Mouse (Mus musculus) neural tube, embryonic 14.5 days (tissue): ENCODE measurements at regions not wholly inside any gene's neighbourhood (a gene's known extent, or its start where the extent isn't known, plus 50 kb on each side); places are given as distances from the start of the nearest gene placed in this dataset.

Experiments
- ATAC-seq: fragments of 200-750 bp; cut with Nextera tagmentation; 2 replicates; pipeline ENCODE4 v1.8.0; 2017; ENCODE audit warnings: low read depth, mild to moderate bottlenecking, moderate TSS enrichment, moderate library complexity
- H3K27ac ChIP-seq: fragments of 300-500 bp; sonication (generic); 2 replicates; pipeline ENCODE4 v1.5.1; 2014; ENCODE audit warnings: low read depth, mild to moderate bottlenecking, control low read depth, low read length, moderate library complexity, mixed read lengths
- H3K27me3 ChIP-seq: fragments of 300-500 bp; sonication (generic); 2 replicates; pipeline ENCODE4 v1.6.1; 2014; ENCODE audit warnings: low read length; ENCODE audit not compliant: control insufficient read depth, insufficient read depth
- H3K36me3 ChIP-seq: fragments of 300-500 bp; sonication (generic); 2 replicates; pipeline ENCODE4 v1.6.1; 2014; ENCODE audit warnings: low read length, mixed read lengths; ENCODE audit not compliant: control insufficient read depth, insufficient read depth
- H3K4me1 ChIP-seq: fragments of 300-500 bp; sonication (generic); 2 replicates; pipeline ENCODE4 v1.6.1; 2014; ENCODE audit warnings: low read length; ENCODE audit not compliant: control insufficient read depth, insufficient read depth
- H3K4me2 ChIP-seq: fragments of 300-500 bp; sonication (generic); 2 replicates; pipeline ENCODE4 v1.6.1; 2014; ENCODE audit warnings: mild to moderate bottlenecking, low read depth, low read length, control low read depth
- H3K4me3 ChIP-seq: fragments of 300-500 bp; sonication (generic); 2 replicates; pipeline ENCODE4 v1.5.1; 2014; ENCODE audit warnings: low read depth, low read length, control low read depth, mixed read lengths
- H3K9ac ChIP-seq: fragments of 300-500 bp; sonication (generic); replicated peaks from 2 replicates; pipeline ENCODE4 v1.6.1; 2014; ENCODE audit warnings: low read depth, mild to moderate bottlenecking, control low read depth, low read length, mixed read lengths
- H3K9me3 ChIP-seq: fragments of 300-500 bp; sonication (generic); 2 replicates; pipeline ENCODE4 v1.6.1; 2016; ENCODE audit warnings: low read length; ENCODE audit not compliant: control insufficient read depth
- WGBS: fragments of 180-500 bp; shearing (Covaris S2); extraction: QIAGEN DNeasy Blood & Tissue Kit; methylation state at CpG from one replicate; pipeline ENCODE4 v1.1.7; 2014; 5-methylcytosine and 5-hydroxymethylcytosine counted together

DNA sequence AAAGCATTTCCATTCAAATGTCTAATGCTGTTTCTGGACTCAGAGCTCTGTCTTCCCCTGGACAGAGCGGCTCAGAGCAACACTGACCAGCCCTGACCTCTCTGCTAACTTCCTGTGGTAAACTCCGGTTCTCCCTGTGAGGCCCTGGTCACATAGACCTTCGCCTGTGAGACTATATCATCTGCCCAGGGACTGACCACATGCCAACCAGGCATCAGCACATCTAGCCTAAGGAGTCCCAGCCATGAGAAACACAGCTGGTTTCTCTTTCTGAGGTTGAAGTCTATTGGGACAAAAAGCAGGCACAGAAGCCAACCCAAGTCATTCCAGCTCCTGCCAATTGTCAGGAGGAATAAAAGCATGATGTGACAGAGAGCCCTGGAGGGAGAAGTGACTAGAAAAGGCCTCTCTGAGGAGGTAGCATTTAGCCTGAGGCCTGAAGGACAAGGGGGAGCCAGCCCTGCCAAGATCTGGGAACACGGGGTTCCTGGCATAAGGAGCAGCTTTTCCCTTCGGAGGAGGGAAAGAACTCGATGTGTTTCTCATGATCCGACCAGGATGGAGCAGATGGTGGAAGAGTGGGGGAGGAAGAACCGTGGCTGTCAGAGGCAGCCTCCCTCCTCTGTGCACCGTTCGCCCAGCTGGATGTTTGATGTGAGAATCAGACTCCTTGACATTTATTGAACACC, 237.7 kb downstream of the Opa1 start:
- Histone ChIP-seq H3K4me3 (no peak overlapping the region), H3K27me3 (no peaks in the 10 kb centered on the region), H3K36me3 (no peaks in the 10 kb centered on the region), H3K9ac (no peak overlapping the region), H3K4me1 (peaks cover 12% of the 10 kb centered on the region; the same call in 1 of the 2 replicates), H3K9me3 (no peaks in the 10 kb centered on the region), H3K4me2 (no peak overlapping the region), H3K27ac (no peak overlapping the region)
- WGBS: 58% methylated on average over 10 of the region's 10 CpGs
- no peak for ATAC-seq

- H3K36me3 ChIP-seq: no peaks in the 10 kb centered on the region
- 78% methylated on average over 7 of the region's 7 CpGs for WGBS
- no peak overlapping the region for H3K4me3 ChIP-seq
- no peak overlapping the region for H3K4me2 ChIP-seq
- no peaks in the 10 kb centered on the region for H3K9me3 ChIP-seq
- no peak for ATAC-seq
- H3K9ac ChIP-seq: no peak overlapping the region
- peaks cover 4% of the 10 kb centered on the region; the same call in 1 of the 2 replicates for H3K4me1 ChIP-seq
- no peaks in the 10 kb centered on the region for H3K27me3 ChIP-seq
- H3K27ac ChIP-seq: no peak overlapping the region
Observed at GRCm38 (mm10) chr16:29818807-29819440, 239.8 kb downstream of the Opa1 start.

DNA sequence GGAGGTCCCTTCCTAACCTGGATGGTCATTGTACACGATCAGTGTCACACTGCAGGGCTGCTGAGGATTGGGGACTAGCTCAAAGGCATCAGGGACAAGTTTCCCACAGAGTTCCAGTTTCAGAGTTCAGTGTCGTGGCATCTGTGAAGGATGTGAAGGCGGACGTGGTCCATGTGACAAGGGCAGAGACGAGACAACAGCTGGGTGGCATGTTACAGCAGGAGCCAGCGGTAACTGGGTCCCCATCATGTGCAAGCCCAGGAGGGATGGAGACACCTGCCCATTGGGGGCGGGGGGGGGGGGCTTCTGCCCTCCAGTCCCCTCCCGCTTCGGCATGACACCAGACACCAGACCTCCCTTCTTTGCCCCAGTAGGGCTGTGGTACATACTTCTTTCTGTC, 241.6 kb downstream of the Opa1 start:
- Histone ChIP-seq H3K36me3 (no peaks in the 10 kb centered on the region), H3K27me3 (no peaks in the 10 kb centered on the region), H3K4me1 (no peaks in the 10 kb centered on the region), H3K9me3 (no peaks in the 10 kb centered on the region), H3K9ac (no peak overlapping the region), H3K4me2 (no peak overlapping the region), H3K4me3 (no peak overlapping the region), H3K27ac (no peak overlapping the region)
- 82% methylated on average over 8 of the region's 9 CpGs for WGBS
- no peak for ATAC-seq

- H3K9me3 ChIP-seq: no peaks in the 10 kb centered on the region
- no peak overlapping the region for H3K9ac ChIP-seq
- 76% methylated on average over 7 of the region's 7 CpGs for WGBS
- no peak overlapping the region for H3K4me2 ChIP-seq
- H3K36me3 ChIP-seq: no peaks in the 10 kb centered on the region
- no peak overlapping the region for H3K27ac ChIP-seq
- no peak for ATAC-seq
- H3K27me3 ChIP-seq: no peaks in the 10 kb centered on the region
- H3K4me3 ChIP-seq: no peak overlapping the region
- H3K4me1 ChIP-seq: no peaks in the 10 kb centered on the region
Observed at GRCm38 (mm10) chr16:29822110-29822509, 242.1 kb upstream of the Hes1 start.

GRCm38 (mm10) chr16:29822843-29823401, 241.3 kb upstream of the Hes1 start:
- no peak for ATAC-seq
- Histone ChIP-seq H3K36me3 (no peaks in the 10 kb centered on the region), H3K27me3 (no peaks in the 10 kb centered on the region), H3K4me3 (no peak overlapping the region), H3K4me2 (no peak overlapping the region), H3K4me1 (no peaks in the 10 kb centered on the region), H3K27ac (no peak overlapping the region), H3K9ac (no peak overlapping the region), H3K9me3 (no peaks in the 10 kb centered on the region)
- WGBS: 72% methylated on average over 8 of the region's 8 CpGs

- H3K4me1 ChIP-seq: no peaks in the 10 kb centered on the region
- H3K27ac ChIP-seq: no peak overlapping the region
- no peaks in the 10 kb centered on the region for H3K9me3 ChIP-seq
- no peaks in the 10 kb centered on the region for H3K27me3 ChIP-seq
- no peak overlapping the region for H3K4me2 ChIP-seq
- no peak overlapping the region for H3K4me3 ChIP-seq
- ATAC-seq: no peak
- 68% methylated on average over 5 of the region's 5 CpGs for WGBS
- no peaks in the 10 kb centered on the region for H3K36me3 ChIP-seq
- no peak overlapping the region for H3K9ac ChIP-seq
Observed at GRCm38 (mm10) chr16:29826927-29827326, 237.3 kb upstream of the Hes1 start.

DNA sequence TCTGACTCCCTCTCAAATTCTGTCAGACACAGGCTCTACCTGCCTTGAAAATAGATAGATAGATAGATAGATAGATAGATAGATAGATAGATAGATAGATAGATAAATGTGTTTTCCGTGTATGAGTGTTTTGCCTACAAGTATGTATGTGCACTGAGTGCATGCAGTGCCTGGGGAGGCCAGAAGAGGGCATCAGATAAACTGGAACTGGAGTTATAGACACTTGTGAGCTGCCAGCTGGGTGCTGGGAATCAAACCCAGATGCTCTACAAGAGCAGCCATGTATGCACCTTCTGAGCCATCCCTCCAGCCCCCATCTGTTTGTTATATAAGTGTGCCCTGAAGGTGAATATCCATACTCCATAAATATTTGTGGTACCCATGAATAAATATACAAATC, 236.4 kb upstream of the Hes1 start:
- H3K4me1 ChIP-seq: no peaks in the 10 kb centered on the region
- H3K4me2 ChIP-seq: no peak overlapping the region
- no peaks in the 10 kb centered on the region for H3K9me3 ChIP-seq
- no peaks in the 10 kb centered on the region for H3K27me3 ChIP-seq
- H3K36me3 ChIP-seq: no peaks in the 10 kb centered on the region
- WGBS: 97% methylated on average over 1 of the region's 1 CpGs
- H3K4me3 ChIP-seq: no peak overlapping the region
- no peak overlapping the region for H3K27ac ChIP-seq
- H3K9ac ChIP-seq: no peak overlapping the region
- no peak for ATAC-seq

DNA sequence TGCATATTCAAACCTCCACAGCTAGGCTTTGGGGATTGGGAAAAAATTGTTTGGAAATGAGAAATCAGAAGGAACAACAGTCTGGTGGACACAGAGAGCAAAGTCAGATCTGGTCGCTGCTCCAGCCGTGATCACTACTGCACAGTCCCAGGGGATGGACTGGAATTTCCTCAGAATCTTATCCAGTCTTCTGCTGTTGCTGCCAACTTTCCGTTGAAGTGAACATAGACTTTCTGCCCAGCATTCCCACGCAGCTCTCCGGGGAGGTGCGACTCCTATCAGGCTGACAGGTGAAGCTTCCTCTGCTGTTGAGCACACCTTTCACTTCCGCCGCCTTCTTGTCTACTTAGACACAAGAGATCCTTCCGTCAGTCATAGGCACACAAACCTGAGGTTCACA, 234.7 kb upstream of the Hes1 start:
- Histone ChIP-seq H3K4me1 (peaks cover 3% of the 10 kb centered on the region; the same call in 1 of the 2 replicates), H3K9me3 (no peaks in the 10 kb centered on the region), H3K9ac (no peak overlapping the region), H3K36me3 (no peaks in the 10 kb centered on the region), H3K4me2 (no peak overlapping the region), H3K27me3 (no peaks in the 10 kb centered on the region), H3K4me3 (no peak overlapping the region), H3K27ac (no peak overlapping the region)
- no peak for ATAC-seq
- WGBS: 90% methylated on average over 9 of the region's 9 CpGs

GRCm38 (mm10) chr16:29830101-29830500, 234.1 kb upstream of the Hes1 start:
- Histone ChIP-seq H3K27ac (no peak overlapping the region), H3K4me3 (no peak overlapping the region), H3K4me1 (peaks cover 3% of the 10 kb centered on the region; the same call in 1 of the 2 replicates), H3K36me3 (no peaks in the 10 kb centered on the region), H3K4me2 (no peak overlapping the region), H3K9me3 (no peaks in the 10 kb centered on the region), H3K27me3 (no peaks in the 10 kb centered on the region), H3K9ac (no peak overlapping the region)
- no peak for ATAC-seq
